Mouse (Mus musculus): ENCODE measurements around the gene Zeb2. TPM values are rescaled to one million over a fixed set of nuclear protein-coding genes. Genes with fewer than 3 reads are reported as not detected.

Zeb2 gene
- polyA plus RNA-seq, 1 experiment, result 10.8 TPM

GRCm38 (mm10) chr2:45104066-45104465, 13.1 kb downstream of the Zeb2 start:
- peaks cover 99% of the 10 kb centered on the region for H3K79me2 ChIP-seq (ENCODE audit: control insufficient read depth, insufficient read depth)
- H3K36me3 ChIP-seq (ENCODE audit: control insufficient read depth, insufficient read depth), result no peaks in the 10 kb centered on the region
- TF ChIP-seq TCF12 (IDR thresholded peaks at IDR 0.05; ENCODE audit: insufficient read depth, poor library complexity, severe bottlenecking), result no peak
- no peak for TF ChIP-seq E2F4 (IDR thresholded peaks at IDR 0.05; ENCODE audit: insufficient read depth)
- TF ChIP-seq REST (IDR thresholded peaks at IDR 0.05; ENCODE audit: insufficient read depth, insufficient read length), result no peak
- no peak for TF ChIP-seq MYOD1 (IDR thresholded peaks at IDR 0.05; ENCODE audit: control insufficient read depth in 1 of 3, insufficient read length in 2 of 3, low read depth in 2 of 3)
- no peak for TF ChIP-seq USF1 (IDR thresholded peaks at IDR 0.05; ENCODE audit: low read depth)
- TF ChIP-seq MYOG (IDR thresholded peaks at IDR 0.05; ENCODE audit: control insufficient read depth in 1 of 3, insufficient read depth in 1 of 3, insufficient read length in 2 of 3, low read depth in 2 of 3), result no peak
- no peak for TF ChIP-seq MAX (IDR thresholded peaks at IDR 0.05; ENCODE audit: low read depth)
- TF ChIP-seq POLR2A (IDR thresholded peaks at IDR 0.05; ENCODE audit: insufficient read length, low read depth), result no peak
- no peak for TF ChIP-seq POLR2AphosphoS2 (IDR thresholded peaks at IDR 0.05; ENCODE audit: insufficient read length, low read depth)
- no peak for TF ChIP-seq TCF3 (IDR thresholded peaks at IDR 0.05; ENCODE audit: insufficient read length, low read depth)
- H3K27me3 ChIP-seq (ENCODE audit: control insufficient read depth, insufficient read depth, insufficient read length), result no peaks in the 10 kb centered on the region
- H3K4me2 ChIP-seq (ENCODE audit: low read depth), result peak overlapping the region; percentile 80
- H3K4me3 ChIP-seq, result no peak overlapping the region
- H3ac ChIP-seq (ENCODE audit: control insufficient read depth, insufficient read length), result no peak overlapping the region

GRCm38 (mm10) chr2:45103021-45103983, 13.9 kb downstream of the Zeb2 start:
- no peak for TF ChIP-seq REST (IDR thresholded peaks at IDR 0.05; ENCODE audit: insufficient read depth, insufficient read length)
- no peak for TF ChIP-seq CEBPB (IDR thresholded peaks at IDR 0.05; ENCODE audit: insufficient read depth, poor library complexity, severe bottlenecking)
- TF ChIP-seq TCF12 (IDR thresholded peaks at IDR 0.05; ENCODE audit: insufficient read depth, poor library complexity, severe bottlenecking), result no peak
- TF ChIP-seq E2F4 (IDR thresholded peaks at IDR 0.05; ENCODE audit: insufficient read depth), result no peak
- no peak for TF ChIP-seq USF1 (IDR thresholded peaks at IDR 0.05; ENCODE audit: low read depth)
- no peak for TF ChIP-seq MYOD1 (IDR thresholded peaks at IDR 0.05; ENCODE audit: control insufficient read depth in 1 of 3, insufficient read length in 2 of 3, low read depth in 2 of 3)
- no peak for TF ChIP-seq SRF (IDR thresholded peaks at IDR 0.05; ENCODE audit: control insufficient read depth, insufficient read length, low read depth)
- TF ChIP-seq MYOG (IDR thresholded peaks at IDR 0.05; ENCODE audit: control insufficient read depth in 1 of 3, insufficient read depth in 1 of 3, insufficient read length in 2 of 3, low read depth in 2 of 3), result no peak
- no peak for TF ChIP-seq POLR2AphosphoS2 (IDR thresholded peaks at IDR 0.05; ENCODE audit: insufficient read length, low read depth)
- no peak for TF ChIP-seq MAX (IDR thresholded peaks at IDR 0.05; ENCODE audit: low read depth)
- peaks cover 99% of the 10 kb centered on the region for H3K79me2 ChIP-seq (ENCODE audit: control insufficient read depth, insufficient read depth)
- H3K4me2 ChIP-seq (ENCODE audit: low read depth), result peak overlapping the region; percentile 80
- H3ac ChIP-seq (ENCODE audit: control insufficient read depth, insufficient read length), result no peak overlapping the region
- H3K27me3 ChIP-seq (ENCODE audit: control insufficient read depth, insufficient read depth, insufficient read length), result no peaks in the 10 kb centered on the region
- no peaks in the 10 kb centered on the region for H3K36me3 ChIP-seq (ENCODE audit: control insufficient read depth, insufficient read depth)
- H3K4me3 ChIP-seq, result no peak overlapping the region

GRCm38 (mm10) chr2:45102191-45102638, 15.0 kb downstream of the Zeb2 start:
- TF ChIP-seq POLR2AphosphoS2 (IDR thresholded peaks at IDR 0.05; ENCODE audit: insufficient read length, low read depth), result no peak
- no peak for TF ChIP-seq TCF3 (IDR thresholded peaks at IDR 0.05; ENCODE audit: insufficient read length, low read depth)
- TF ChIP-seq MAX (IDR thresholded peaks at IDR 0.05; ENCODE audit: low read depth), result no peak
- no peak for TF ChIP-seq POLR2A (IDR thresholded peaks at IDR 0.05; ENCODE audit: insufficient read length, low read depth)
- no peaks in the 10 kb centered on the region for H3K27me3 ChIP-seq (ENCODE audit: control insufficient read depth, insufficient read depth, insufficient read length)

GRCm38 (mm10) chr2:45101586-45101985, 15.6 kb downstream of the Zeb2 start:
- H3K4me3 ChIP-seq, result no peak overlapping the region
- no peak overlapping the region for H3ac ChIP-seq (ENCODE audit: control insufficient read depth, insufficient read length)
- no peaks in the 10 kb centered on the region for H3K27me3 ChIP-seq (ENCODE audit: control insufficient read depth, insufficient read depth, insufficient read length)
- no peak for TF ChIP-seq TCF12 (IDR thresholded peaks at IDR 0.05; ENCODE audit: insufficient read depth, poor library complexity, severe bottlenecking)
- no peak for TF ChIP-seq CEBPB (IDR thresholded peaks at IDR 0.05; ENCODE audit: insufficient read depth, poor library complexity, severe bottlenecking)
- TF ChIP-seq USF1 (IDR thresholded peaks at IDR 0.05; ENCODE audit: low read depth), result no peak
- peaks cover 93% of the 10 kb centered on the region for H3K79me2 ChIP-seq (ENCODE audit: control insufficient read depth, insufficient read depth)
- H3K4me2 ChIP-seq (ENCODE audit: low read depth), result no peak overlapping the region
- H3K36me3 ChIP-seq (ENCODE audit: control insufficient read depth, insufficient read depth), result peaks cover 2% of the 10 kb centered on the region

More at GRCm38 (mm10) chr2:45102191-45102638, 15.0 kb downstream of the Zeb2 start:
- Histone ChIP-seq H3K4me2 (ENCODE audit: low read depth) (no peak overlapping the region), H3K4me3 (no peak overlapping the region), H3K79me2 (ENCODE audit: control insufficient read depth, insufficient read depth) (peaks cover 99% of the 10 kb centered on the region), H3K36me3 (ENCODE audit: control insufficient read depth, insufficient read depth) (no peaks in the 10 kb centered on the region), H3ac (ENCODE audit: control insufficient read depth, insufficient read length) (no peak overlapping the region)

- Histone ChIP-seq H3K27me3 (ENCODE audit: control insufficient read depth, insufficient read depth, insufficient read length) (no peaks in the 10 kb centered on the region), H3K79me2 (ENCODE audit: control insufficient read depth, insufficient read depth) (peaks cover 93% of the 10 kb centered on the region), H3K4me2 (ENCODE audit: low read depth) (no peak overlapping the region), H3K36me3 (ENCODE audit: control insufficient read depth, insufficient read depth) (peaks cover 6% of the 10 kb centered on the region), H3ac (ENCODE audit: control insufficient read depth, insufficient read length) (no peak overlapping the region), H3K4me3 (no peak overlapping the region)
- TF ChIP-seq E2F4 (IDR thresholded peaks at IDR 0.05; ENCODE audit: insufficient read depth) (no peak), POLR2A (IDR thresholded peaks at IDR 0.05; ENCODE audit: insufficient read length, low read depth) (no peak), TCF12 (IDR thresholded peaks at IDR 0.05; ENCODE audit: insufficient read depth, poor library complexity, severe bottlenecking) (no peak), MYOG (IDR thresholded peaks at IDR 0.05; ENCODE audit: control insufficient read depth in 1 of 3, insufficient read depth in 1 of 3, insufficient read length in 2 of 3, low read depth in 2 of 3) (no peak), USF1 (IDR thresholded peaks at IDR 0.05; ENCODE audit: low read depth) (no peak), MYOD1 (IDR thresholded peaks at IDR 0.05; ENCODE audit: control insufficient read depth in 1 of 3, insufficient read length in 2 of 3, low read depth in 2 of 3) (no peak), CEBPB (IDR thresholded peaks at IDR 0.05; ENCODE audit: insufficient read depth, poor library complexity, severe bottlenecking) (no peak), TCF3 (IDR thresholded peaks at IDR 0.05; ENCODE audit: insufficient read length, low read depth) (no peak), SRF (IDR thresholded peaks at IDR 0.05; ENCODE audit: control insufficient read depth, insufficient read length, low read depth) (no peak), MAX (IDR thresholded peaks at IDR 0.05; ENCODE audit: low read depth) (no peak), REST (IDR thresholded peaks at IDR 0.05; ENCODE audit: insufficient read depth, insufficient read length) (no peak), POLR2AphosphoS2 (IDR thresholded peaks at IDR 0.05; ENCODE audit: insufficient read length, low read depth) (no peak)
Measured at GRCm38 (mm10) chr2:45101040-45101439, 16.2 kb downstream of the Zeb2 start.
